Mouse (Mus musculus) bone marrow, adult 2 months (tissue): ENCODE data around the gene Mrpl16.

ENCODE experiments used
- CTCF ChIP-seq: fragments of 200-500 bp; IDR thresholded peaks from 2 replicates; pipeline ENCODE4 v1.5.1; 2011; ENCODE audit warnings: low read length, control low read depth; ENCODE audit not compliant: control insufficient read depth, insufficient read depth
- POLR2A ChIP-seq: fragments of 200-500 bp; IDR thresholded peaks from 2 replicates; pipeline ENCODE4 v1.6.1; 2011; ENCODE audit warnings: low read depth, mild to moderate bottlenecking, control low read depth, low read length, borderline replicate concordance; ENCODE audit not compliant: control insufficient read depth

DNA sequence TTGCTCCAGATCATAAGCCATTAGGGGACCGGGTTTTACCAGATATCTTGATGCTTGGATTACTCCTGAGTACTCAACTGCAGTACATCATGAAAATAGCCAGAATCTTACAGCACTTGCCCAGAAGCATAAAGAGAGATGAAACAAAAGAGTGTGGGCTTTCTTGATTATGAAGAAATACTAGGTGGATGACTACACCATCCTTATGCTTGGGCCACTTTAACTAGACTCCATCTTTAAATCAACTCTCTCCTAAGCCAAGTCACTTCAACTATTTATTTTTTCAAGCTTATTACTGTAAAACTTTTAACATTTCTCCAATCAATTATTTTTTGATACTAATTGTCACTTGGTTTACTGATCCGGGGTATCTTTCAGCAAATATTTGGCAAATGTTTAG, 46.3 kb upstream of the Mrpl16 start:
- TF ChIP-seq CTCF = no peak
- TF ChIP-seq POLR2A = no peak
